Mouse (Mus musculus): ENCODE data around the gene Tanc1.
"Not testable (repeated sequence)": the region's sequence is repeated elsewhere in the genome, so short reads cannot be mapped to it uniquely, and the experiment has no call there.

Tanc1 gene

GRCm38 (mm10) chr2:59611831-59612732 lies at the start of gene Tanc1:
Gene Tanc1 (plus strand): TSS chr2:59612042.
- DNase-seq: peak; percentile 92

- DNase-seq: no peak
These were observed 49.6 kb upstream of the Tanc1 start for GRCm38 (mm10) chr2:59562215-59562614.

- DNase-seq: peak; percentile 16
These were observed 49.1 kb upstream of the Tanc1 start for GRCm38 (mm10) chr2:59562696-59563095.

GRCm38 (mm10) chr2:59564029-59564611 lies 47.7 kb upstream of the Tanc1 start:
- not testable (repeated sequence) for DNase-seq

GRCm38 (mm10) chr2:59564947-59565346 lies 46.9 kb upstream of the Tanc1 start:
- DNase-seq: no peak

GRCm38 (mm10) chr2:59580939-59581338 lies 30.9 kb upstream of the Tanc1 start:
- DNase-seq: no peak

GRCm38 (mm10) chr2:59583961-59584360 lies 27.9 kb upstream of the Tanc1 start:
- no peak for DNase-seq

- no peak for DNase-seq
These were observed 24.3 kb upstream of the Tanc1 start for GRCm38 (mm10) chr2:59587387-59588095.

GRCm38 (mm10) chr2:59588096-59588405 lies 23.8 kb upstream of the Tanc1 start:
- DNase-seq: no peak

- DNase-seq: no peak
These were observed 18.4 kb upstream of the Tanc1 start for GRCm38 (mm10) chr2:59593341-59593902.

- no peak for DNase-seq
These were observed 17.7 kb upstream of the Tanc1 start for GRCm38 (mm10) chr2:59594095-59594494.

GRCm38 (mm10) chr2:59596545-59596944 lies 15.3 kb upstream of the Tanc1 start:
- no peak for DNase-seq

- DNase-seq: peak; percentile 84
These were observed 13.6 kb upstream of the Tanc1 start for GRCm38 (mm10) chr2:59598286-59598685.

GRCm38 (mm10) chr2:59598894-59599293 lies 12.9 kb upstream of the Tanc1 start:
- DNase-seq: no peak

- peak; percentile 65 for DNase-seq
These were observed 12.3 kb upstream of the Tanc1 start for GRCm38 (mm10) chr2:59599338-59600111.

- peak; percentile 83 for DNase-seq
These were observed 11.6 kb upstream of the Tanc1 start for GRCm38 (mm10) chr2:59600123-59600840.

GRCm38 (mm10) chr2:59600980-59601379 lies 10.9 kb upstream of the Tanc1 start:
- no peak for DNase-seq

GRCm38 (mm10) chr2:59601452-59601851 lies 10.4 kb upstream of the Tanc1 start:
- DNase-seq: no peak

- DNase-seq: no peak
These were observed 2.9 kb upstream of the Tanc1 start for GRCm38 (mm10) chr2:59608958-59609357.

- DNase-seq: no peak
These were observed 529 bp upstream of the Tanc1 start for GRCm38 (mm10) chr2:59611216-59611810.

GRCm38 (mm10) chr2:59612733-59613473 lies 1.1 kb downstream of the Tanc1 start:
- DNase-seq: peak; percentile 41
